Mouse (Mus musculus) spleen, adult 12 weeks (tissue): ENCODE measurements around the gene Pinlyp.
"Not testable (repeated sequence)": the region's sequence is repeated elsewhere in the genome, so short reads cannot be mapped to it uniquely, and the experiment has no call there.

ENCODE experiments used
- DNase-seq: peaks from one replicate; pipeline ENCODE4 v3.0.0; 2022; ENCODE audit warnings: low spot score

Pinlyp gene

DNA sequence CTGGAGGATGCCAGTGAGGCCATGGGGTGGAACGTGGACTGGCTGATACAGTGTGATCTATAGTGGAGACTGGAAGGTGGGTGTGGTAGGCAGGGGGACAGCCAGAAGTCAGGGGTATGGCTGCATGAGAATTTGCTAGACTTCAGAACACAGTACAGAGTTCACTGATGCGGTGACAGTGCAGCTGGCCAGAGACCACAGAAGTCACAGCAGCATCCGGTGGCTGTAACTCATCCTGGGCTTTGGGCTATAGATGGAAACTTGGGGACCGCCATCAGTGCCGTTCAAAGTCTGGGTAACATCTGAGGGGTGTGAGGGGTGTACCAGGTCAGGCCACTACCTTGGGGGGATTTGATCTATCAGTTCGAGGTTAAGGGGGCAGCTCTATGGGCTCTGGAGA, 22.2 kb downstream of the Pinlyp start:
- no peak for DNase-seq

GRCm38 (mm10) chr7:24522805-24523204, 23.1 kb downstream of the Pinlyp start:
- DNase-seq, result no peak

- not testable (repeated sequence) for DNase-seq
These were observed 25.9 kb downstream of the Pinlyp start for GRCm38 (mm10) chr7:24520054-24520453.

DNA sequence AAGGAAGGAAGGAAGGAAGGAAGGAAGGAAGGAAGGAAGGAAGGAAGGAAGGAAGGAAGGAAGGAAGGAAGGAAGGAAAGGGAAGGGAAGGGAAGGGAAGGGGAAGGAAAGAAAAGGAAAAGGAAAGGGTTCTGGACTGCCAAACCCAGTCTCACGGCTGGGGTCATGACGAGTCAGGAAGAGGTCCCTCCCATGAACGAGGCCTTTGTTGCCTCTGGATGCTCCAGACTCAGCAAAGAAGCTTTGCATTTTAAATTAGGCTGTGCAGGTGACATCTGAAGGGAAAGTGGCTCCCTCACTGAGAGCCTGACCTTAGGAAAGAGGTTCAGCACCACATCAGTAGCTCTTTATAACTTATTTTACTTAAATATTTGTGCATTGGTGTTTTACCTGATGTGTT, 26.8 kb downstream of the Pinlyp start:
- DNase-seq, result no peak

DNA sequence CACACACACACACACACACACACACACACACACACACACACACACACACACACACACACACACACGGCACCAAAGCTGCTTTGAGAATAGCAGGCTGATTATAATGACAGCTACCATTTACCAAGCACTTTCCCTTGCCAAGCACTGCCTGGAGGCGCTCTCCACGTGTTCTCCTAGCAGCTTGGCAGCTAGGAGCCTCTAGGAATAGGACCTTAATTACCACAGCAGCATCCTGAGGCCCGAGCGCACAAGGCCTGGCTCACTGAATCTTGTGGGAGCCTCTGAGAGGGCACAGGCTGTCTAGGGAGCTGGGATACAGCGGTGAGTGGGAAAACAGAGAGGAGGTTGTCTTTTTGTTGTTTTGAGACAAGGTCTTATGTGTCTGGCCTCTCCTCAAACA, 28.3 kb downstream of the Pinlyp start:
- DNase-seq, result no peak

GRCm38 (mm10) chr7:24517077-24517476, 28.8 kb downstream of the Pinlyp start:
- no peak for DNase-seq

- not testable (repeated sequence) for DNase-seq
These were observed 29.6 kb downstream of the Pinlyp start for GRCm38 (mm10) chr7:24516319-24516718.

DNA sequence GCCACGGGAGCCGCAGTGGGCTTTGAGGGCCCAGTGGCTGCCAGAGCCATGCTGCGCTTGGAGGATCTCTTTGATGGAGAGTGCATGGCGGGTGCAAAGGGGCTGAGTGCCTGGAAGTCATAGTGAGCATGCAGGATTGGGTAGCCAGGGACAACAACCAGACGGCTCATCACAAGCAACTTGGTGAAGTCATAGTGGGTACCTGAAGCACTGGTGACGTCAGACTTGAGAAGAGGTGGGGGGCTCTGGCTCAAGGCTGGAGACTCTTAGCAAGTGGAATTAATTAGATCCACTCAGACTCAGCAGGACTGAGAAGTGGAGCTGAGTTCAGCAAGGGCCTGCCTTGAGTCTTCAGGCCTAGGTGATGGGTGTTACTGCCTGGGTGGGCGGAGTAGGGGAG, 33.6 kb downstream of the Pinlyp start, which contains the start of gene AC161166.1:
TSS of gene AC161166.1 (minus strand) at position 101 of the 400 bp plus-strand sequence.
- DNase-seq, result no peak

GRCm38 (mm10) chr7:24507726-24508114, 38.2 kb downstream of the Pinlyp start:
- DNase-seq, result no peak

DNA sequence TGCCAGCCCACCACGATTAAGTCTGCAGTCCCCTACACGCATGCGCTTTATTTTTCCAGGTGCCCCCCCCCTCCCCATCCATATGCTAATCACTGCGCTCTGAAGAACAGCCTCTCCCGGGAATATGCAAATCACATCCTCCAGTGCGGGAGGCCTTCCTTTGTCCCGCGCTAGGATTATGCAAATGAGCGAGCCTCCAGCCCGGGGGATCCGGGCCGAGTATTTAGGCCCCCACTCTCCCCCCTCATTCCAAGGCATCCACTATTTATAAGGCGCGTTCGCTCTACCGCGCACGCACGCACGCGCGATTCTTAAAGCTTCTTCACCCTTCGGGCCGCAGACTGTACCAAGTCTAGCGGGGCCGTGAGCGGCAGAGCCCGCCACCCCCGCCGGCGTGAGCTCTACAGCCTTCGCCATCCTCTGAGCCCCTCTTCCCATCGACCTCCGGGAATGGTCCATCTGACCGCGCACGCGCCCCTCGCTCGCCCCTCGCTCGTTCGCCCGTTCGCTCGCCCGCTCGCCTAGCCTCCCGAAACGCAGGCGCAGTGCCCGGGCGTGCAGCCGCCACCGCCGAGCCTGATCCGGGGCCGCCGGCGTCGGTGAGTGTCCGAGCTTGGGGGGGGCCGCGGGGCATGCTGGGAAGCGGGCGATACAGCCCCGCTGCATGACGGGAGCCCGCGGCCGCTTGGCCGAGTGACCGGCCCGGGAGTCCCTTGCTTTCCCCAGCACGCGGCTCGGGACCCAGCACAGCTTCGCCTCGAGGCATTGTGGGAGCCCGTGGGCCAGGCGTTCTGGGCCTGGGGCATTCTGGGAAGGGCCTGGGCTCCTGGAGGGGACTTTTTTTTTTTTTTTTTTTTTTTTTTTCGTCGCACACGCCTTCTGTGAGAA, 38.8 kb downstream of the Pinlyp start, which contains the start of gene Zfp428:
TSS of gene Zfp428 (plus strand) at position 169 of the 888 bp plus-strand sequence.
- peak; percentile 40 for DNase-seq

GRCm38 (mm10) chr7:24506476-24506837, 39.5 kb downstream of the Pinlyp start:
- DNase-seq, result no peak

GRCm38 (mm10) chr7:24506065-24506459, 39.9 kb downstream of the Pinlyp start:
- DNase-seq, result no peak

- no peak for DNase-seq
These were observed 40.4 kb downstream of the Pinlyp start for GRCm38 (mm10) chr7:24505447-24506064.

DNA sequence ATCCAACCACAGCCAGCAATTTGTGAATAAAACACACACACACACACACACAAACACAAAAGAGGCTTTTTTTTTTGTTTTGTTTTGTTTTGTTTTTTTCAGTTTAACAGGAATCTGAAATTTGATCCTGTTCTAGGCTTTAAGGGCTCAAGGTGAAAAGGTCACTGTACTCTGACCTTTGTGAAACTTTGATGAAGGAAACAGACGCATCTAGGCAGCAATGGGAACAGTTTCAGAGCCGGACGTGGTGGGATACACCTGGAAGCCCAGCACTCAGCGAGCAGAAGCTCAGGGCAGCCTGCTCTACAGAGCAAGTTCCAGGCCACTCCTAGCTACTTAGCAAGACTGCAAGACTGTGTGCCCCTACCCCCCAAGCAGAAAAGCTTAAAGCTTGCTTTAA, 41.0 kb downstream of the Pinlyp start:
- DNase-seq, result no peak

- DNase-seq, result no peak
These were observed 41.9 kb downstream of the Pinlyp start for GRCm38 (mm10) chr7:24504004-24504403.

DNA sequence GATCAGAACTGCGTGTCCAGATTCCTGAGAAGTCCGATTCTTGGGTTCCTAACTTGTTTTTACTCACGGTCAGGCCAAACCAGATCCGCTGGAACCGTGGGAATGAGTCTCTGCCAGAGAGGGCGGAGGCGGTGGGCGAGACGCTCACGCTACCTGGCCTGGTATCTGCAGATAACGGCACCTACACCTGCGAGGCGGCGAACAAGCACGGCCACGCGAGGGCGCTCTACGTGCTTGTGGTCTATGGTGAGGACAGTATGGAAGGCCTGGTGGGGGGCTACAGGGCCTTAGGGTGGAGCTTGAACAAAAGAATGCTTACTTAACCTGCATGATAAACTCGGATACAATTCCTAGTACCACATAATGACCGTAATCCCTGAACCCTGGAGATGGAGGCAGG, 44.4 kb downstream of the Pinlyp start:
- peak; percentile 21 for DNase-seq

DNA sequence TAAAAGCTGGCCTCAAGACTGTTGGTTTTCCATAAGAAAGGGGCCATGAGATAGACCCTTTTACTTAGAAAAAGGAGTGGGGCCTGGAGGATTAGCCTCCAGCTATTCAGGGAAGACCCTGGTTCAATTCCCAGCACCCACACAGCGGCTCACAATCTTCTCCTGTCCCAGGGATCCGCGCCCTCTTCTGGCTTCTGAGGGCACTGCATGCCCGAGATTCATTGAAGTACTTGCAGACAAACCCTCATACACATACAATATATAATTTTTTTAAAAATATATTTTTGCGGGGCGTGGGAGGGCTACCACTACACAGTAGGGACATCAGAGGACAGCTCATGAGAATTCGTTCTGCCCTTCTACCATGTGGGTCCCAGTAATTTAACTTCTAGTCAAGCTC, 45.0 kb downstream of the Pinlyp start:
- DNase-seq, result peak; percentile 29

GRCm38 (mm10) chr7:24499856-24500577, 45.9 kb downstream of the Pinlyp start:
- DNase-seq, result no peak
